Mouse (Mus musculus) MEL (cell line): ENCODE data around the gene Hs6st3. TPM values are rescaled to one million over a fixed set of nuclear protein-coding genes. Genes with fewer than 3 reads are reported as not detected.

Experiments used
- DNase-seq: peaks from one replicate; pipeline ENCODE4 v3.0.0; 2011; ENCODE audit warnings: low read depth, low spot score
- H3K27ac ChIP-seq: 2 replicates; pipeline ENCODE4 v1.5.1; 2012; ENCODE audit warnings: low read depth, mild to moderate bottlenecking, control low read depth, low read length, moderate library complexity; ENCODE audit not compliant: control insufficient read depth
- H3K27me3 ChIP-seq, 2 experiments: fragments of 150-350 bp in 1 of 2; sonication (generic) in 1 of 2; 2 replicates each; pipeline ENCODE4 v1.6.1; 2012; ENCODE audit warnings: low read length in 2 of 2, mild to moderate bottlenecking in 2 of 2, improper control_type of control experiment in 1 of 2, moderate library complexity in 1 of 2; ENCODE audit not compliant: insufficient read depth in 2 of 2, control insufficient read depth in 1 of 2
- H3K36me3 ChIP-seq, 2 experiments: 2 replicates each; pipeline ENCODE4 v1.6.1; 2012 to 2014; ENCODE audit warnings: low read length in 2 of 2, improper control_type of control experiment in 1 of 2, inconsistent platforms in 1 of 2, mild to moderate bottlenecking in 1 of 2; ENCODE audit not compliant: insufficient read depth in 2 of 2, control insufficient read depth in 1 of 2
- H3K4me1 ChIP-seq, 2 experiments: fragments of 150-350 bp in 1 of 2; sonication (generic) in 1 of 2; 2 replicates each; pipeline ENCODE4 v1.6.1; 2012; ENCODE audit warnings: low read length in 2 of 2, improper control_type of control experiment in 1 of 2, mild to moderate bottlenecking in 1 of 2; ENCODE audit not compliant: insufficient read depth in 2 of 2, control insufficient read depth in 1 of 2
- H3K4me3 ChIP-seq, 2 experiments: fragments of 150-350 bp in 1 of 2; sonication (generic) in 1 of 2; 2 replicates each; pipeline ENCODE4 v1.5.1; 2012; ENCODE audit warnings: low read depth in 2 of 2, low read length in 2 of 2, mild to moderate bottlenecking in 2 of 2, moderate library complexity in 2 of 2, control low read depth in 1 of 2, improper control_type of control experiment in 1 of 2; ENCODE audit not compliant: control insufficient read depth in 1 of 2, insufficient read depth in 1 of 2
- H3K79me2 ChIP-seq: 2 replicates; pipeline ENCODE4 v1.6.1; 2012; ENCODE audit warnings: mild to moderate bottlenecking, low read length, moderate library complexity; ENCODE audit not compliant: control insufficient read depth, poor library complexity, insufficient read depth
- H3K9ac ChIP-seq: 2 replicates; pipeline ENCODE4 v1.6.1; 2012; ENCODE audit warnings: low read depth, mild to moderate bottlenecking, control low read depth, low read length, moderate library complexity; ENCODE audit not compliant: control insufficient read depth, poor library complexity, severe bottlenecking
- H3K9me3 ChIP-seq: fragments of 150-350 bp; sonication (generic); replicated peaks from 2 replicates; pipeline ENCODE4 v1.6.1; 2012; ENCODE audit warnings: mild to moderate bottlenecking, low read length, improper control_type of control experiment, moderate library complexity; ENCODE audit not compliant: insufficient read depth
- CHD1 ChIP-seq: IDR thresholded peaks from 2 replicates; pipeline ENCODE4 v1.6.1; 2012; ENCODE audit warnings: low read depth, mild to moderate bottlenecking, inconsistent platforms, low read length, improper control_type of control experiment
- CTCF ChIP-seq, 3 experiments: IDR thresholded peaks in 2 of 3; conservative IDR thresholded peaks in 1 of 3; 2 replicates each; pipeline ENCODE4 v1.5.1; 2011 to 2012; ENCODE audit warnings: low read length in 3 of 3, low read depth in 2 of 3, mild to moderate bottlenecking in 2 of 3, improper control_type of control experiment in 1 of 3, inconsistent platforms in 1 of 3, mixed read lengths in 1 of 3, moderate library complexity in 1 of 3; ENCODE audit not compliant: control insufficient read depth in 1 of 3, insufficient read depth in 1 of 3, poor library complexity in 1 of 3, severe bottlenecking in 1 of 3
- GABPA ChIP-seq: IDR thresholded peaks from 2 replicates; pipeline ENCODE4 v1.6.1; 2012; ENCODE audit warnings: low read depth, mild to moderate bottlenecking, inconsistent platforms, low read length, improper control_type of control experiment, moderate library complexity
- GATA1 ChIP-seq: IDR thresholded peaks from 2 replicates; pipeline ENCODE4 v1.6.1; 2011; ENCODE audit warnings: low read depth, low read length, improper control_type of control experiment
- HCFC1 ChIP-seq: IDR thresholded peaks from 2 replicates; pipeline ENCODE4 v1.6.1; 2012; ENCODE audit warnings: low read depth, mild to moderate bottlenecking, inconsistent platforms, low read length, improper control_type of control experiment, moderate library complexity
- MAFK ChIP-seq: IDR thresholded peaks from 2 replicates; pipeline ENCODE4 v1.6.1; 2011; ENCODE audit warnings: low read depth, mild to moderate bottlenecking, low read length, improper control_type of control experiment, borderline replicate concordance
- MAZ ChIP-seq: IDR thresholded peaks from 2 replicates; pipeline ENCODE4 v1.6.1; 2012; ENCODE audit warnings: low read depth, mild to moderate bottlenecking, inconsistent platforms, low read length, improper control_type of control experiment
- MXI1 ChIP-seq: IDR thresholded peaks from 2 replicates; pipeline ENCODE4 v1.6.1; 2011; ENCODE audit warnings: mild to moderate bottlenecking, low read depth, low read length, improper control_type of control experiment
- MYB ChIP-seq: IDR thresholded peaks from 2 replicates; pipeline ENCODE4 v1.6.1; 2011; ENCODE audit warnings: mild to moderate bottlenecking, low read depth, low read length, improper control_type of control experiment
- MYC ChIP-seq: IDR thresholded peaks from 2 replicates; pipeline ENCODE4 v1.6.1; 2011; ENCODE audit warnings: low read depth, mild to moderate bottlenecking, low read length, improper control_type of control experiment, moderate library complexity
- NELFE ChIP-seq: IDR thresholded peaks from 2 replicates; pipeline ENCODE4 v1.6.1; 2011; ENCODE audit warnings: low read depth, low read length, improper control_type of control experiment
- NRF1 ChIP-seq: IDR thresholded peaks from 2 replicates; pipeline ENCODE4 v1.6.1; 2014; ENCODE audit warnings: low read depth, mild to moderate bottlenecking, inconsistent platforms, low read length, improper control_type of control experiment, moderate library complexity; ENCODE audit not compliant: poor library complexity, insufficient read depth, severe bottlenecking
- RCOR1 ChIP-seq: IDR thresholded peaks from 2 replicates; pipeline ENCODE4 v1.6.1; 2012; ENCODE audit warnings: low read depth, mild to moderate bottlenecking, inconsistent platforms, low read length, improper control_type of control experiment
- TAL1 ChIP-seq: IDR thresholded peaks from 2 replicates; pipeline ENCODE4 v1.6.1; 2012; ENCODE audit warnings: mild to moderate bottlenecking, inconsistent platforms, low read length, moderate library complexity, mixed read lengths
- TBP ChIP-seq: IDR thresholded peaks from 2 replicates; pipeline ENCODE4 v1.8.0; 2011; ENCODE audit warnings: low read depth, low read length, improper control_type of control experiment
- TCF12 ChIP-seq: IDR thresholded peaks from 2 replicates; pipeline ENCODE4 v1.6.1; 2014; ENCODE audit warnings: low read depth, mild to moderate bottlenecking, inconsistent platforms, low read length, improper control_type of control experiment, moderate library complexity
- USF1 ChIP-seq: IDR thresholded peaks from 2 replicates; pipeline ENCODE4 v1.6.1; 2014; ENCODE audit warnings: low read depth, mild to moderate bottlenecking, inconsistent platforms, low read length, improper control_type of control experiment, moderate library complexity
- ZC3H11A ChIP-seq: IDR thresholded peaks from 2 replicates; pipeline ENCODE4 v1.6.1; 2012; ENCODE audit warnings: low read depth, mild to moderate bottlenecking, inconsistent platforms, low read length, improper control_type of control experiment
- ZMIZ1 ChIP-seq: IDR thresholded peaks from 2 replicates; pipeline ENCODE4 v1.6.1; 2012; ENCODE audit warnings: low read depth, mild to moderate bottlenecking, inconsistent platforms, low read length, improper control_type of control experiment, moderate library complexity
- ZNF384 ChIP-seq: IDR thresholded peaks from 2 replicates; pipeline ENCODE4 v1.6.1; 2012; ENCODE audit warnings: low read depth, mild to moderate bottlenecking, inconsistent platforms, low read length, improper control_type of control experiment
- polyA plus RNA-seq, 2 experiments: library from polyadenylated mRNA; stranded (reverse) in 1 of 2; unstranded in 1 of 2; fragments of >175 nt in 1 of 2; fragments of >200 nt in 1 of 2; gene quantifications; 2 replicates each; pipeline versions ENCODE4 v1.2.1 to v1.2.4; 2012; ENCODE audit warnings: low replicate concordance in 2 of 2, low read depth in 1 of 2; ENCODE audit not compliant: insufficient read length in 2 of 2, insufficient read depth in 1 of 2, missing spikeins in 1 of 2
- total RNA-seq: library from RNA; depleted of rRNA; stranded (reverse); fragments of 300-350 nt; gene quantifications from 2 replicates; pipeline ENCODE4 v1.2.3, GENCODE M21; 2012

The Hs6st3 gene
- total and polyA plus RNA-seq, 3 experiments = not detected

DNA sequence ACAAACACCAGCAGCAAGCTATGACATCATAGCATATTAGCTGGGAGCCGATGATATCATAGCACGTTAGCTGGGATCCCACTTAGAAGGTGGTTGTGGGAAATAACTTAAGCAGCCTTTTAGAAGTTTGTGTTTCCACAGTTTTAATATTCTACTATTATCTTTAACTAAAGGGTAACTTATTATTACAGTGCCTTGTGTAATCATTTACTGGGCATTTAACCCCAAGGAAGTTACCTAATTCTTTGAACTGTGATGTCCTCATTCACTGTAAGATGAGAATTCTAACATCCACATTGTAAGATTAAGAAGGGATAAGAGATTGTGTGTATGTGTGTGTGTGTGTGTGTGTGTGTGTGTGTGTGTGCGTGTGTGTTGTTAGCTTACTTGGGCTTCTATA lies 697.9 kb downstream of the Hs6st3 start:
- Histone ChIP-seq H3K4me3 (no peak overlapping the region), H3K4me1 (no peaks in the 10 kb centered on the region), H3K36me3 (no peaks in the 10 kb centered on the region), H3K9ac (no peak overlapping the region), H3K27ac (no peak overlapping the region), H3K79me2 (no peaks in the 10 kb centered on the region), H3K27me3 (no peaks in the 10 kb centered on the region), H3K9me3 (no peaks in the 10 kb centered on the region)
- no peak for TF ChIP-seq ZMIZ1
- TF ChIP-seq NELFE = no peak
- no peak for TF ChIP-seq MXI1
- TF ChIP-seq TCF12 = no peak
- TF ChIP-seq ZNF384 = no peak
- TF ChIP-seq TAL1 = no peak
- TF ChIP-seq GATA1 = no peak
- TF ChIP-seq HCFC1 = no peak
- no peak for TF ChIP-seq CTCF (IDR thresholded peaks at IDR 0.05 in 2 of 3, conservative IDR thresholded peaks at IDR 0.05 in 1 of 3; ENCODE audit: control insufficient read depth in 1 of 3, insufficient read depth in 1 of 3, low read depth in 2 of 3, low read length in 3 of 3, poor library complexity in 1 of 3, severe bottlenecking in 1 of 3)
- no peak for TF ChIP-seq MAZ
- TF ChIP-seq RCOR1 = no peak
- TF ChIP-seq MYB = no peak
- DNase-seq = no peak

- peaks cover 0 to 13% of the 10 kb centered on the region in 2 experiments; a peak in 2 of 4 replicates for H3K36me3 ChIP-seq
- DNase-seq = no peak
- H3K9me3 ChIP-seq = no peaks in the 10 kb centered on the region
- no peak overlapping the region for H3K4me3 ChIP-seq
- H3K9ac ChIP-seq = no peak overlapping the region
- no peak for TF ChIP-seq MAZ
- TF ChIP-seq MXI1 = no peak
- no peak for TF ChIP-seq NRF1
- no peak for TF ChIP-seq ZC3H11A
- no peak for TF ChIP-seq GABPA
- TF ChIP-seq USF1 = no peak
- TF ChIP-seq ZNF384 = no peak
- no peak for TF ChIP-seq MAFK
- no peak for TF ChIP-seq CHD1
- TF ChIP-seq TBP = no peak
- no peak for TF ChIP-seq MYC
- H3K79me2 ChIP-seq = no peaks in the 10 kb centered on the region
- H3K27me3 ChIP-seq = no peaks in the 10 kb centered on the region
- H3K4me1 ChIP-seq = peaks cover 5 to 10% of the 10 kb centered on the region in 2 experiments; a peak in 3 of 4 replicates
- H3K27ac ChIP-seq = no peak overlapping the region
Measured at GRCm38 (mm10) chr14:119847540-119847939, 709.4 kb downstream of the Hs6st3 start.
